Mouse (Mus musculus): ENCODE measurements around the gene Krt77.

Krt77 gene

GRCm38 (mm10) chr15:101833131-101833530 lies 36.4 kb downstream of the Krt77 start:
- DNase-seq (ENCODE audit: low spot score): no peak

- DNase-seq (ENCODE audit: low spot score): no peak
Observed at GRCm38 (mm10) chr15:101829441-101829840, 40.1 kb downstream of the Krt77 start.

GRCm38 (mm10) chr15:101821786-101822185 lies 47.7 kb downstream of the Krt77 start:
- no peak for DNase-seq (ENCODE audit: low spot score)

- DNase-seq (ENCODE audit: low spot score): no peak
Observed at GRCm38 (mm10) chr15:101817875-101818274, 51.6 kb downstream of the Krt77 start, which contains the start of gene Krt2. Krt2 (minus strand) TSS chr15:101818169.
